Mouse (Mus musculus) right cerebral cortex, postnatal 36 days (tissue): ENCODE data around the gene Luzp2.
"Not testable (repeated sequence)": the region's sequence is repeated elsewhere in the genome, so short reads cannot be mapped to it uniquely, and the experiment has no call there.

Source experiments
- DNase-seq, 2 experiments: peaks; one replicate each; pipeline ENCODE4 v3.0.0; 2022; ENCODE audit warnings: low spot score in 2 of 2, mixed read lengths in 1 of 2

Gene Luzp2

DNA sequence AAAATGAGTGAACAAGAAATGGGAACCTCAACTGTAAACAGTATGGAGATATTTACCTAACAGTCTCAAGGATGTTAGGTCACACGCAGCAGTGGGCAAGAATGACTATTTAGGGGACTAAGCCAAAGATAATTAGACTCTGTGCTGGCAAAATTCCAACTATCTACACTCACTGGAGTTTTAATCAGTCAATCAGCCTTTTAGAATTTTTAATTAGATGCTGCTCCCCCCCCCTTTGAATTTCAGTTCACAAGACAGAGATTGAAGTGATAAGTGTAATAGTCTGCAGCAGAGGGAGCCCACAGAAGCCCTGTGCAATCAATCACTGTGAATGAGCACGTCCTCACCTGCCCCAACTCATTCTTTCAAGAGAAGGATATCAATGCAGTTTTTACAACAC lies 165.1 kb downstream of the Luzp2 start:
- DNase-seq, result no peak

DNA sequence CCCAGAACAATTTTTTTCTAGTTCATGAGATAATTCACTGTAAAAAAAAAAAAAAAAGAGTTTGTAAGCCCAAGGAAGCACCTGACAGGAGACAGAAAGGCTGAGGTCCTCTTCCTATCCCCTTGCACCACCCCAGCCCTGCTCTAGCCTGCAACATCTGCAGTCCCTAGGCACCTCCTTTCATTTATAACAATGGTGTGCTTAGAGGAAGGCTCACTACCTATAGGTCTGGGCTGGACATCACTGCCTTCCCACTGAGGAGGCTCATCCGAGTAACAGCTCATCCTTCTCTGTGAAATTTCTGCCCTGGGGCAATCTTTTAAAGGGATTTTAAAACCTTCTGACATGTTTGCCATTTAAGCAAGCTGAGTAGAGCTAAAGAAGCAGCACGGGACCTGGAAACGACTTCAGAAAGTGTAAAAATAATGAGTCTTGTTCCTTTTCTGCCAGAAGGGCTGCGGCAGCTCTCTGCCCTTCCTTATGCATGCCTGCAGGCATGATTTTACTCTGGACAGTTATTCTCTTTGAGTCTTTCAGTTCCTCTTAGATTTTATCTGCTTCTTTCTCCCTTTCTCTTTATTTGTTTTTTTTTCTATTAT lies 174.0 kb downstream of the Luzp2 start:
- no peak for DNase-seq

DNA sequence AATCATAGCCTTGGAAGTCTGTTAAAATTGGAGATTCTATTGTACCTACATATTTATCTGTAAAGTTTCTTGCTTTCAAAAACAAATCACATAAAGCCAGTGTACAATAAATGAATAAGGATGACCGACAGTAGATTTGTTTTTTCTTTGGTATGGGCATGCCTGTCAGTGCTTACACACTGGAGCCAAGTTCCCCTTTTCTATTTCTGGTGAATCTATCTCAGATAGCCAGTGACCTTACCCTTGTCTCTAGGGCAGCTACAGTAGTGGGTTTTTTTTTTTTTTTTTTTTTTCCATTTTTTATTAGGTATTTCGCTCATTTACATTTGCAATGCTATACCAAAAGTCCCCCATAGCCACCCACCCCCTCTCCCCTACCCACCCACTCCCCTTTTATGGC lies 298.6 kb downstream of the Luzp2 start:
- DNase-seq, result not testable (repeated sequence)

DNA sequence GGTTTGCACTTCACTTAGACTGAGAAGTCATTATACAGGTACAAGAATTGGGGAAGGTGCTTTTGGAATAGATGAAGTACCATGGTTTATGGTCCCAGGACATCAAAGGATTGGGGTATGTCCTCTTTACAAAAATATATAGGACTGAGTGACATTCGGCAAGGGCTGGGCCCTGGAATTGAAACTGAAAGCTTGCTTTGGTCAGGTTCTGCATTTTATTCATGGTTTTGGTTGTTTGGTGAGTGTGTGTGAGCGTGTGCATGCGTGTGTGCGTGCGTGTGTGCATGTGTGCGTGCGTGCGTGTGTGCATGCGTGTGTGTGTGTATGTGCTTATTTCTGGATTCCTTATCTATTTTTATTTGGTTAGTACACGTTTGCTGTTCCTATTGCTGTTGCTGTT lies 353.6 kb downstream of the Luzp2 start:
- DNase-seq, result no peak

DNA sequence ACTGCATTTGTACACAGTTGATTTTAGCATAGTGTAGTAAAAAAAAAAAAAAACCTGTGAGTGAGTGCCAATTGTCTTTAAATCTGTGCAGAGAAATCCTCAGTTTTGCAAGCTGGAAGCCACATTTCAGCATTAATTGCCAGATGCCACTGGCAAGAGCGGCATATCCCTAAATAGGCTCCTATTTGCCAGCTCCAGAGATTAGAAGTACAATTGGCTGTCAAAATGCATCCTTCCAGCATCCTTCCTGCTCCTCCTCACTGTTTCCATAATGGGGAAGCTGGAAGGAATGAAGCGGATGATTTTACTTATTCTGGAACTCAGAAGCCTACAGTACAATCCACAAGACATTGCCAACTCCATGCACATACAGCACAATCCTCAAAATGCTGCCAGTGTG lies 354.2 kb downstream of the Luzp2 start:
- DNase-seq, result peak; percentile 20 to 35

DNA sequence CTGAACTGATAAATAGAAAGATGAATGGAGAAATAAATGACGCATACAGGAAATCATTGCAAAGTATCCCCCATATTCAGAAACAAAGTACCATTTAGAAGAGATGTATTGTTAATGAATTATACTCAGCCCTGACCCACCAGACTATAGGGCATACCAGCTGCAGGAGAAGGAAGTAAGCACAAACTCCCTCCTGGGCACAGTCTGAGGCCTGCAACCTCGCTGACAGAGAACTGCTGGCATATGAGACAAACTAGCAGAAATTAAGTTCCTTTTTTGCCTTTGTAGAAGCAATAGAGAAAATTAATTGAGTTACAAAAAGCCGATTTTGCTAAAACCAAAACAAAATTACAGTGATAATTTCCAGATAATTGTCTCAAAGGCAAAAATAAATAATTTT lies 355.4 kb downstream of the Luzp2 start:
- DNase-seq, result no peak

DNA sequence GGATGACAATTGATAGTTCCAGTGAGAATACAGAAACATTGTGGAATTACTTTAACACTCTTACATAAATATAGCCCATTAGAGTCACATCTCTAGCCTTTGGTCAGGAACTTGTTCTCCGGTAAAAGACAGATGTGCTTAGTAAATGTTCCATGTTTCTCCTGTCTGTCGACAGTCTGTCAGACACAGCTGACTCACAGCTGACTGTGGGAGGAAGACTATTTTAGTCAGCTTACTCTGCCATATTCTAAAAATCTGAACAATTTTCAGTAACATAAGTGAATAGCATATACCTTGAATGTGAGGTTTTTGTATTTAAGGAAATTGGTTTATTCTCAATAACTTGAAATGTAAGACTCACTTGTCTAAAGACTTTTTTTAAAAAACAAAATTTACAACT lies 363.5 kb downstream of the Luzp2 start:
- DNase-seq, result peak; percentile 2 to 8

DNA sequence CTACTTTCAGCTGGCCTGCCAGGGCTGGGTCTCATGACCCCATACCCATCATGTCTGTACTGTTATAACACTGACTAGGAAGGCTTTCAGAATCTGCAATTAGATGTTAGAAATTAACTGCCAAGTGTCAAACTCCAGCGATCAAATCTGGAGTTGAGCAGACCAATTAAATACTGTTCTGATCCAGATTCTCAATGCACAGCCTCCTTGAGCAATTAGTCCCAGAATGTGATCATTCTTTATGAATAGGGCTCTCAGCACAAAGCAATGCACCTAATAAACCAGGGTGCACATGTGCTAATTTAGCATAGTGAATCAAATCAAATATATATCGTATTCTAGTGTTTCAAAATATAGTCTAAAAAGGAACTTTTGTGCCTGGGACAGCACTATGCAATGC lies 387.7 kb downstream of the Luzp2 start:
- no peak for DNase-seq

DNA sequence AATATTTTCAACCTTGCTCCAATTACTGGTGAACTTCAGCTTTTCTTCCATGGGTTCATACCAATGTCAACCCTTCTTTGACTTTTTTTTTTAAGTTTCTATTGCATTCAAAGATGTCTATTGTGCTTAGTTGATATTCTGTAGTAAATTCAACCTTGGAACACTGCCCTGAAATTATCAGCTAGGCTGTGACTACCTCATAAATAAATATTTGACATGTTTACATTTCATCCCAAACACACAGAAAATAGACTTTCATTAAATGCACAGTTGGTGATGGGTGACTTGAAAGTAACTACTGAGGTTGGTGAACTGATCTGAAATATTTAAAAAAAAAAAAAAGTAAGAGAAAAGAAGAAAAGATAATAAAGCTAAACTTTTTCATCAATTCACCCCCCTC lies 394.1 kb downstream of the Luzp2 start:
- DNase-seq, result no peak
